Mouse (Mus musculus): ENCODE data around the gene Sntb2.

DNA sequence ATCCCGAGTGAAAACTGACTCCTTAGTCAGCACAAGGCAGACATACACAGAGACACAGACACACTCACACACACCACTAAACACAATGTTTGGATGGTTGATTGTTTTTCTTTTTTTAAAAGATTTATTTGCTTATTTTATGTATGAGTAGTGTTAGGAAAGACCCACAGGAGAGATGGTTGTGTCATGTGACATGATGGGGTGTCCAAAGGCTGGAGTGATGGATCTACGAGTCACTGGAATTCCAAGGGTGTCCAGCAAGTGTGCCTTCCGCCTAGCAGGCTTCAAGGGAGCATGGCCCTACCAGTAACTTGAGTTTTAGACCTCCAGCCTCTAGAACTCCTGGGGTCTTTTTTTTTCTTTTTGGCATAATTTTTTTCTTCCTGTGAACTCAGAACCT is 93.8 kb downstream of the Sntb2 start:
- TF ChIP-seq BHLHE40 (IDR thresholded peaks at IDR 0.05; ENCODE audit: low read depth, low read length) (no peak), CTCF (conservative IDR thresholded peaks at IDR 0.05 in 1 of 2, IDR thresholded peaks at IDR 0.05 in 1 of 2; ENCODE audit: low read depth in 2 of 2, low read length in 2 of 2) (no peak), E2F4 (IDR thresholded peaks at IDR 0.05; ENCODE audit: insufficient replicate concordance, low read depth, low read length) (no peak), KAT2A (IDR thresholded peaks at IDR 0.05; ENCODE audit: insufficient replicate concordance, low read length) (no peak)

Data from CH12.LX (cell line).